Mouse (Mus musculus): ENCODE measurements around the gene Zfyve27. TPM values are rescaled to one million over a fixed set of nuclear protein-coding genes. Genes with fewer than 3 reads are reported as not detected.

Zfyve27 gene
- polyA plus RNA-seq, 1 experiment from 2014 or later, result 23.7 TPM

DNA sequence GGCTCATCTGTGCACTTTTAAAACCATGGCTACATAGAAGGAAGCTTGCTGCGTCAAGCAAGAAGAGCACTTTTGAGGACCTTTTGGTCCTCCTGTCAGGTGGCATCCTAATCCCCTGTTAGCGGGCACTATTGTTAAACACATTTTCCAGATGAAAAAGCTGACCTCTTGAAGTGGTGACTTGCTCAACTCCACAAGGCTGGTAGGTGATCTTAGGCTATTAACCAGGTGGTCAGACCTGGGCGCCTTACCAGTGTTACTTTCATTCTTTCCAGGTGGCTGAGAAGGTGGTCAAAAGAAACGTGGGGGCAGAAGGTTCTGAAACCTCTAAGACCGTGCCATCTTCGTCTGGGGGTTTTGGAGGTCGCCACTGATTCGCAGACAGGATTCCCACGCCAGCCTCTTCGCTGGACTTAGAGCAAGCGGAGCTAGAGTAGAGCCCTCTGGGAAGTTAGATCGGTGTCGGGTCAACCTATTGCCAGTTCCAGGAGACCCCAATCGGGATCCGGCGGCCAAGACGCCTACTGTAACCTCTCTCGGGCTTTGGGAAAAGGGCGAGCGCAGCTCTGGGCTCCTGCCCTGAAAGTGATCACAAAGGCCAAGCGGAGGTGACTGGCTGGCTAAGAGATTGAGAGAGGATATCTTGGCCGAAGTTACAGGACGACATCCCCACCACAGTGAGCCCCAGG, 35.6 kb upstream of the Zfyve27 start:
- Histone ChIP-seq H3K4me3 (ENCODE audit: low read depth, low read length) (peak overlapping the region; percentile 55), H3K9me3 (ENCODE audit: control insufficient read depth, low read length) (no peaks in the 10 kb centered on the region), H3K36me3 (ENCODE audit: control insufficient read depth, insufficient read depth, low read length) (no peaks in the 10 kb centered on the region; the same call in 1 of the 2 replicates), H3K27me3 (ENCODE audit: control insufficient read depth, insufficient read depth, low read length) (no peaks in the 10 kb centered on the region), H3K4me2 (ENCODE audit: low read depth) (peak overlapping the region; percentile 94), H3K4me1 (ENCODE audit: control insufficient read depth, insufficient read depth, low read length) (peaks cover 13% of the 10 kb centered on the region), H3K27ac (ENCODE audit: low read depth, low read length) (no peak overlapping the region; the same call in 1 of the 2 replicates), H3K9ac (ENCODE audit: low read length) (peak overlapping the region; percentile 69)
- ATAC-seq (ENCODE audit: insufficient read depth, low FRiP score, low TSS enrichment) (no peak; the same call in 1 of the 2 replicates), DNase-seq (ENCODE audit: low spot score) (no peak)
- 7% methylated on average over 23 of the region's 23 CpGs for WGBS

DNA sequence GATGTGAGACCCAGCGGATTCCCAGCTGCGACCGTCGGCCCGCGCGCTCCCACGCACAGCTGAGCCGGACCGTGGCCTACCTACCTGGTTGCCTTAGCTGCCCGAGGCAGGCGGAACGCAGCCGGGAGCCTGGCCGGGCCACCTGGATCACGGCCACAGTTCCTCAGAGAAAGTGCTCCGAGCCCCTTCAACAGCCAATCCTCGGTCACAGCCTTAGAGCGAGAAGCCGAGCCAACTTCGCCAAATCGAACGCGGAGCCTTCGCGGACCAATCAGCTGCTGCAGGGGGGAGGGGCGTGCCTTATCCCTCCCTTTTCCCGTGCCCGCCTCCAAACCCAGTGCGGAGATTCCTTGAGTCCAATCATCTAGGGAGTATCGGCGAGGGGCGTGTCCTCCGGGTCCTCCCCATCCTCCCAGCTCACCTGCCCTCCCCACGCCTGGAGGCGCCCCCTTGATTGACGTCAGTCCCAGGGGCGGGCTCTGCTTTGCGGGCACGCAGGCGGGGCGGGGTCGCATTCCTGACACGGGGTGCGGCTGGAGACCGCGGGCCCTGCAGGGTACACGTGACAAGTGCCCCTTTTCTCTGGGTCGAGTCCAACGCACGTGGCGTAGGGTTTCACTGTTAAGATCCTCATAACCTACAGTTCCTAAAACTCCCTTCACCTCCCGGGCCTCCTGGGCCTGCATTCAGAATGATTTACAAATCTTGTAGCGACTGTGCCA, 34.8 kb upstream of the Zfyve27 start, which contains the start of gene Avpi1:
TSS of gene Avpi1 (minus strand) at position 273 of the 722 bp plus-strand sequence.
- DNase-seq (ENCODE audit: low spot score), result peak; percentile 95
- Histone ChIP-seq H3K4me1 (ENCODE audit: control insufficient read depth, insufficient read depth, low read length) (peaks cover 13% of the 10 kb centered on the region), H3K9ac (ENCODE audit: low read length) (peak within 1 kb of the TSS; percentile 69), H3K27ac (ENCODE audit: low read depth, low read length) (no peak within 1 kb of the TSS; the same call in 1 of the 2 replicates), H3K4me3 (ENCODE audit: low read depth, low read length) (peak within 1 kb of the TSS; percentile 55), H3K27me3 (ENCODE audit: control insufficient read depth, insufficient read depth, low read length) (no peaks in the 10 kb centered on the region), H3K9me3 (ENCODE audit: control insufficient read depth, low read length) (no peaks in the 10 kb centered on the region), H3K36me3 (ENCODE audit: control insufficient read depth, insufficient read depth, low read length) (no peaks in the 10 kb centered on the region), H3K4me2 (ENCODE audit: low read depth) (peak within 1 kb of the TSS; percentile 94)
- ATAC-seq (ENCODE audit: insufficient read depth, low FRiP score, low TSS enrichment), result peak; percentile 96
- under 1% methylated on average over 54 of the region's 54 CpGs for WGBS

DNA sequence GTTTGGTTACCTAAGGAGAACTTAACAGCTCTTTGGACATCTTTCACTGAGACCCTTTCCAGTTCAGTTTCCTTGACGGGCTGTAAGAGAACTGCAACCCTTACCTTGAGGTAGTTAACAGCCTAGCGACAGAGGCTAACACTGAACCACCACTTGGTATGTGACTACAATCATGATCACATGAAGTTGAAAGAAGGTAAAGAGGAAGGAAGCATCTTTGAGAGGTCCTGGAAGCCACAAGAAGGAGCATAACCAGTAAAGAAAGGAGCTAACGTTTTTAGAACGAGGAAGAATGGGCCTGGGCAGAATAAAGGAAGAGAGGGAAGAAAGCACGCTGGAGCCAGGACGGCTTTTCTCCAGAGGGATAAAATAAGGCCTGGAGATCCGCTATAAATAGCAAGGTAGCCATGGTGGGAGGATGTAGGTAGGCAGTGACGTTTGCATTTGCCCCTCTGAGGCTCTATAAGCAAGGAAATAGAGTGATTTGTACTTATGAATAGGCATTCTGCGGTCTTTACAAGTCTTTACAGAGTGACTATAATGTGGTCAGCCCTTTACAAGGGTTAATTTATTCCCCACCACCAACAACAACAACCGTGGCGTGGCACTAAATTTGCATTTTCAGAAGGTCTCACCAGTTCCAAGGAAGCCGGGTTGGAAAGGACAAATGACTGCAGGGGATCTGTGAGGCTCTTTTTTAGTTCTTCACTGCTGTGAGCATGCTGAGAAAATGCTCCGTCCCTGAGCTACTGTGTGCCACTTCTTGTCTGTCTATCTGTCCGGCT, 34.0 kb upstream of the Zfyve27 start:
- peak overlapping the region; percentile 12 for H3K9ac ChIP-seq (ENCODE audit: low read length)
- H3K36me3 ChIP-seq (ENCODE audit: control insufficient read depth, insufficient read depth, low read length), result no peaks in the 10 kb centered on the region
- no peaks in the 10 kb centered on the region for H3K27me3 ChIP-seq (ENCODE audit: control insufficient read depth, insufficient read depth, low read length)
- 26% methylated on average over 14 of the region's 14 CpGs for WGBS
- H3K4me3 ChIP-seq (ENCODE audit: low read depth, low read length), result peak overlapping the region; percentile 55
- peak overlapping the region; percentile 94 for H3K4me2 ChIP-seq (ENCODE audit: low read depth)
- ATAC-seq (ENCODE audit: insufficient read depth, low FRiP score, low TSS enrichment) (0 out of 2 replicates have a peak, but pooled peaks have one; percentile 18), DNase-seq (ENCODE audit: low spot score) (peak; percentile 30)
- no peaks in the 10 kb centered on the region for H3K9me3 ChIP-seq (ENCODE audit: control insufficient read depth, low read length)
- peaks cover 13% of the 10 kb centered on the region for H3K4me1 ChIP-seq (ENCODE audit: control insufficient read depth, insufficient read depth, low read length)
- no peak overlapping the region; the same call in 1 of the 2 replicates for H3K27ac ChIP-seq (ENCODE audit: low read depth, low read length)

DNA sequence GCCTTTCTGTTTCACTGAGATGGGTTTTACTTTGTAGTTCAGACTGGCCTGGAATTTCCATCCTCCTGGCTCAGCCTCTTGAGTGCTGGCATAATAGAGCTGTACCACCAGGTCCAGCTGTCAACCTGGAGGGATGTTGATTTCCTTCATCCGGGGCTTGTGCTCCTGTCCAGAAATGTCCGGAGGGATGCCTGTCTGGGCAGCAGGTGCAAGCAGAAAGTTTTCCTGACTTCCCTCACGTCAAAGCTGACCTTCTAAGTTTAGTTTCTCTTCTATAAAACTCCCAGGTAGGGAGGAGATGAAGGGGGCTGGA, 33.5 kb upstream of the Zfyve27 start:
- peaks cover 13% of the 10 kb centered on the region for H3K4me1 ChIP-seq (ENCODE audit: control insufficient read depth, insufficient read depth, low read length)
- no peak overlapping the region for H3K4me3 ChIP-seq (ENCODE audit: low read depth, low read length)
- no peak for ATAC-seq (ENCODE audit: insufficient read depth, low FRiP score, low TSS enrichment)
- no peaks in the 10 kb centered on the region for H3K9me3 ChIP-seq (ENCODE audit: control insufficient read depth, low read length)
- DNase-seq (ENCODE audit: low spot score), result no peak
- no peak overlapping the region for H3K9ac ChIP-seq (ENCODE audit: low read length)
- WGBS, result 58% methylated on average over 3 of the region's 3 CpGs
- H3K36me3 ChIP-seq (ENCODE audit: control insufficient read depth, insufficient read depth, low read length), result no peaks in the 10 kb centered on the region
- no peak overlapping the region for H3K27ac ChIP-seq (ENCODE audit: low read depth, low read length)
- H3K27me3 ChIP-seq (ENCODE audit: control insufficient read depth, insufficient read depth, low read length), result no peaks in the 10 kb centered on the region
- 0 out of 2 replicates have a peak overlapping the region, but pooled peaks have one; percentile 4 for H3K4me2 ChIP-seq (ENCODE audit: low read depth)

DNA sequence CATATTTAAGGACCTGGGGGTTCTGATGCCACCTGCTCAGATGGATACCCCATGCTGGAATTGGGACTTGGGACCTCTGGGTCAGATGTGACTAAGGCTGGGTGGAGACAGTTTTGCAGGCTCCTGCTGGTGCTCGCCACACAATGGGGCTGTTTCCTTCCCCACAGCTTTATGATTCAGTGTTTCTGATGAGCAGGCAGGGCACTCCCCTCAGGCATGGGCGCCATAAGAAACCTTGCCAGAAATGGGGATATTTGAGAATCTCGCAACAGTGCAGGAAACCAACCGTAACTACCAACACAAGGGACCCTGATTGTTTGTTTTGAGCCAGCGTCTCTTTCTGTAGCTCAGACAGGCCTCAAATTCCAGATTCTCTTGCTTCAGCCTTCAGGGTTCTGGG, 32.6 kb upstream of the Zfyve27 start:
- Histone ChIP-seq H3K4me3 (ENCODE audit: low read depth, low read length) (no peak overlapping the region), H3K36me3 (ENCODE audit: control insufficient read depth, insufficient read depth, low read length) (no peaks in the 10 kb centered on the region), H3K9me3 (ENCODE audit: control insufficient read depth, low read length) (no peaks in the 10 kb centered on the region), H3K4me1 (ENCODE audit: control insufficient read depth, insufficient read depth, low read length) (peaks cover 13% of the 10 kb centered on the region), H3K27ac (ENCODE audit: low read depth, low read length) (no peak overlapping the region), H3K4me2 (ENCODE audit: low read depth) (no peak overlapping the region), H3K27me3 (ENCODE audit: control insufficient read depth, insufficient read depth, low read length) (no peaks in the 10 kb centered on the region), H3K9ac (ENCODE audit: low read length) (no peak overlapping the region)
- ATAC-seq (ENCODE audit: insufficient read depth, low FRiP score, low TSS enrichment) (no peak), DNase-seq (ENCODE audit: low spot score) (no peak)
- 51% methylated on average over 5 of the region's 5 CpGs for WGBS

DNA sequence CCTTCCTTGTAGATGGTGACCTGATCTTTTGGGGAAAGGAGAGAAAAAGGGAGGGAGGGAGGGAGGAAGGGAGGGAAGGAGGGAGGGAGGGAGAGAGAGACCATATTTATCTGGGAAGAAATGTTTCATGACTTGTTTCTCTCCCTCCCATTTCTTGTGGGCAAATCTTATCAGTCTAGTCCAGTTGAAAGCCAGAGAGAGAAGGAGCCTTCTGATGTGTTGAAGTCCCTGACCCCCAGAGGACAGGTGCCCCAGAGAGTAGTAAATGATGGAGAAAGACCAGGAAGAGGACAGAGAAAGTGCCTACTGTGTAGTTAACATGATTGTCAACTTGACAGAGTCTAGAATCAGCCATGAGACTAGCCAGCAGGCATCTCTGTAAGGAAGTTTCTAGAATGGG, 28.7 kb upstream of the Zfyve27 start:
- Histone ChIP-seq H3K4me3 (ENCODE audit: low read depth, low read length) (no peak overlapping the region), H3K36me3 (ENCODE audit: control insufficient read depth, insufficient read depth, low read length) (no peaks in the 10 kb centered on the region), H3K9ac (ENCODE audit: low read length) (no peak overlapping the region), H3K4me1 (ENCODE audit: control insufficient read depth, insufficient read depth, low read length) (no peaks in the 10 kb centered on the region; the same call in 1 of the 2 replicates), H3K4me2 (ENCODE audit: low read depth) (no peak overlapping the region), H3K9me3 (ENCODE audit: control insufficient read depth, low read length) (no peaks in the 10 kb centered on the region), H3K27ac (ENCODE audit: low read depth, low read length) (no peak overlapping the region), H3K27me3 (ENCODE audit: control insufficient read depth, insufficient read depth, low read length) (no peaks in the 10 kb centered on the region)
- ATAC-seq (ENCODE audit: insufficient read depth, low FRiP score, low TSS enrichment) (no peak), DNase-seq (ENCODE audit: low spot score) (no peak)

DNA sequence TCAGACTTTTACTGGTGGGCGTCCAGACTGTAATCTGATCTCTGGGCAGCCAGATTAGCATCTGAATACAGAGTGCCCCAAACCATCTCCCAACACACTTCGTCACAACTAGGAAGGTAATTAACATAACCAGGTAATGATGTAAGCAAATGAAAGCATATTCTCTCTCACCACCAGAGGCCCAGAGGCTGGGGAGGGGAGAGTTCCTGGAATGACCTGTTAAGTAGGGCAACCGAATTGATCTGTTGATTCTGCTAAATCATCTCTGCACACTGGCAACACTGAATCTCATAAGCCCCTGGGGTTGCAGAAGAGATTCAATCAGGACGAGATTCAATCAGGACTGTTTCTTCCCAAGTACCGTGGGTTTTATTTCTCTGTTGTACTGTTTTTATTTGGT, 27.6 kb upstream of the Zfyve27 start:
- Histone ChIP-seq H3K4me1 (ENCODE audit: control insufficient read depth, insufficient read depth, low read length) (no peaks in the 10 kb centered on the region), H3K9me3 (ENCODE audit: control insufficient read depth, low read length) (no peaks in the 10 kb centered on the region), H3K27ac (ENCODE audit: low read depth, low read length) (no peak overlapping the region), H3K36me3 (ENCODE audit: control insufficient read depth, insufficient read depth, low read length) (no peaks in the 10 kb centered on the region), H3K4me2 (ENCODE audit: low read depth) (no peak overlapping the region), H3K27me3 (ENCODE audit: control insufficient read depth, insufficient read depth, low read length) (no peaks in the 10 kb centered on the region), H3K9ac (ENCODE audit: low read length) (no peak overlapping the region), H3K4me3 (ENCODE audit: low read depth, low read length) (no peak overlapping the region)
- 23% methylated on average over 5 of the region's 5 CpGs for WGBS
- ATAC-seq (ENCODE audit: insufficient read depth, low FRiP score, low TSS enrichment) (no peak), DNase-seq (ENCODE audit: low spot score) (no peak)

DNA sequence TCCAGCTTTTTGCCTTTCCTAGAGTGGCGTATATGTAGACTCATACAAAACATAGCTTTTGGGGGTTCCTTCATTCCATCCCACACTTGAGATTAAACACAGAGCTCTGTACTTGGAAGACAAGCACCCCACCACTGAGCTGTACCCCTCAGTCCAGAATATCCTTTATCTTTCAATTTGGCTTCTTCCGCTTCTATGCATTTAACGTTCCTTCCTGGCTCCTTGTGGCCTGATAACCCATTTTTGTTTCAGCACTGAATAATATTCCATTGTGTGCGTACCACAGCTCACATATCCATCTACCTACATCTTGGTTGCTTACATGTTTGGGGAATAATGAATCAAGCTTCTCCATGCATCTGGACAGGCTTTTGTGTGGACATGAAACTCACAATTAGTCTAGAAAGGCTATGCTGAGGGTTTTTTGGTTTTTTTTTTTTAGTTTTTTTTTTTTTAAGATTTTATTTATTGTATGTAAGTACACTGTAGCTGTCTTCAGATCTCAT, 26.5 kb upstream of the Zfyve27 start:
- no peak overlapping the region for H3K4me2 ChIP-seq (ENCODE audit: low read depth)
- no peaks in the 10 kb centered on the region for H3K27me3 ChIP-seq (ENCODE audit: control insufficient read depth, insufficient read depth, low read length)
- no peak overlapping the region for H3K27ac ChIP-seq (ENCODE audit: low read depth, low read length)
- WGBS, result 90% methylated on average over 4 of the region's 4 CpGs
- no peaks in the 10 kb centered on the region for H3K36me3 ChIP-seq (ENCODE audit: control insufficient read depth, insufficient read depth, low read length)
- no peak overlapping the region for H3K9ac ChIP-seq (ENCODE audit: low read length)
- H3K4me3 ChIP-seq (ENCODE audit: low read depth, low read length), result no peak overlapping the region
- DNase-seq (ENCODE audit: low spot score), result no peak
- no peak for ATAC-seq (ENCODE audit: insufficient read depth, low FRiP score, low TSS enrichment)
- no peaks in the 10 kb centered on the region for H3K4me1 ChIP-seq (ENCODE audit: control insufficient read depth, insufficient read depth, low read length)
- H3K9me3 ChIP-seq (ENCODE audit: control insufficient read depth, low read length), result no peaks in the 10 kb centered on the region

Measured in neural tube, embryonic 11.5 days (tissue).